In the genomic region with DNA sequence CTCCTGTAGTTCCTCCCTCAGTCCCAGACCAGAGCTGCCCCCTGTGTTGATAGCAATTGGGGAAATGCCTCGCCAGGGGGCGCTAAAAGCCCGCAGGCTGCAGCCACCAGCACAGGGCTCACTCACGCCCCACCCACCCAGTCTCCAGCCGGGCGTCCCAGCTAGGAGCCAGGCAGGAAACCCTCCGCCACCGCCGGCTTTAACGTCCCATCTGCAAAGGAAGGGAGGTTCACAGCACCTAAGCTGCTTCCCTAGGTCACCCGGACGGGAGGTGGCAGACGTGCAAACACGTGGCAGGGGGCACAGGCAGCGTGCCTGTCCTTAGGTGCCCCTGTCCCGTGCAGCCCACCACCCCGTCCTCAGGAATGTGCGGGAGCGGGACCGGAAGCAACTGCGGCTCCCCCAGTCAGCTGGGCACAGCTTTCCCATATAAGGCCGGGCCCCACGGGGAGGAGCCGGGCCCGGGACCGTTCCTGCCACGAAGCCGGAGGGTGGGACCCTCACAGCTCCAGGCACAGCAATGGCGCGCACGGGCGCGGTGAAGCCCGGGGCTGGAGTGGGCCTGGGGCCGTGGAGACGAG, we compare ENCODE assay signal across 8 mouse cellular contexts. TPM values are rescaled to one million over a fixed set of nuclear protein-coding genes. Genes with fewer than 3 reads are reported as not detected.
DNase-seq lines count a peak whose midpoint lies in the region; ATAC-seq and TF ChIP-seq lines count a peak whose summit lies in the region.

No protein-coding gene starts in this region.

- peak; percentile 97; the same call in 1 of the 2 replicates for TF ChIP-seq CTCF in heart, adult 2 months (IDR thresholded peaks at IDR 0.05)
- peak; percentile 90 for TF ChIP-seq CTCF in kidney, adult 2 months (conservative IDR thresholded peaks at IDR 0.05; ENCODE audit: insufficient read depth, insufficient read length, low read depth, low read length)

- peak overlapping the region; percentile 79 for H3K9ac ChIP-seq in embryonic facial prominence, embryonic 13.5 days
- H3K9ac ChIP-seq in heart, adult 2 months (ENCODE audit: low read depth, low read length): peak overlapping the region; percentile 78
- H3K9ac ChIP-seq in limb, embryonic 12.5 days (replicated peaks): peak overlapping the region; percentile 71
- H3K9ac ChIP-seq in midbrain, embryonic 14.5 days (replicated peaks; ENCODE audit: low read length): peak overlapping the region; percentile 72

- H3K4me2 ChIP-seq in embryonic facial prominence, embryonic 13.5 days: peak overlapping the region; percentile 79
- peak overlapping the region; percentile 71 for H3K4me2 ChIP-seq in limb, embryonic 12.5 days
- peak overlapping the region; percentile 96 for H3K4me2 ChIP-seq in midbrain, embryonic 14.5 days (ENCODE audit: low read length)

- peak; percentile 72 for TF ChIP-seq POLR2A in heart, adult 2 months (IDR thresholded peaks at IDR 0.05; ENCODE audit: insufficient read depth, low read depth, low read length)
- TF ChIP-seq POLR2A in kidney, adult 2 months (IDR thresholded peaks at IDR 0.05; ENCODE audit: low read depth, low read length): peak; percentile 4

- peak; percentile 76 for TF ChIP-seq EP300 in heart, adult 2 months (IDR thresholded peaks at IDR 0.05; ENCODE audit: insufficient read depth, low read depth, low read length)

- peak; percentile 80 for ATAC-seq in embryonic facial prominence, embryonic 13.5 days (ENCODE audit: insufficient number of reproducible peaks, insufficient read depth, low FRiP score, low TSS enrichment, low read depth)
- peak; percentile 89 for ATAC-seq in limb, embryonic 12.5 days (ENCODE audit: insufficient number of reproducible peaks, insufficient read depth, low FRiP score, low TSS enrichment, low read depth)
- ATAC-seq in midbrain, embryonic 14.5 days (ENCODE audit: low FRiP score, low TSS enrichment): peak; percentile 87

- peaks cover 37% of the 10 kb centered on the region for H3K4me1 ChIP-seq in embryonic facial prominence, embryonic 13.5 days
- H3K4me1 ChIP-seq in heart, adult 2 months (ENCODE audit: control insufficient read depth, insufficient read depth, low read length): peaks cover 9% of the 10 kb centered on the region
- H3K4me1 ChIP-seq in kidney, adult 2 months (ENCODE audit: control insufficient read depth, insufficient read depth, low read length): peaks cover 12% of the 10 kb centered on the region; the same call in 1 of the 2 replicates
- H3K4me1 ChIP-seq in limb, embryonic 12.5 days (replicated peaks): peaks cover 34% of the 10 kb centered on the region
- peaks cover 18% of the 10 kb centered on the region for H3K4me1 ChIP-seq in midbrain, embryonic 14.5 days (ENCODE audit: control insufficient read depth, insufficient read depth, low read length)

- under 1% methylated on average over 36 of the region's 36 CpGs for WGBS in embryonic facial prominence, embryonic 13.5 days
- WGBS in heart, adult 2 months: under 1% methylated on average over 36 of the region's 36 CpGs
- WGBS in kidney, adult 2 months: 1% methylated on average over 36 of the region's 36 CpGs
- WGBS in limb, embryonic 12.5 days: 0% methylated on average over 36 of the region's 36 CpGs
- WGBS in midbrain, embryonic 14.5 days: under 1% methylated on average over 36 of the region's 36 CpGs

- intact Hi-C loops in heart, adult 2 months (cut with DNase I): loop anchor here (1.0 to 10.0 kb wide), 5 partner anchors 38 to 379 kb away; a partner anchor contains a TSS

- H3K36me3 ChIP-seq in embryonic facial prominence, embryonic 13.5 days: peaks cover 42% of the 10 kb centered on the region
- peaks cover 3% of the 10 kb centered on the region; the same call in 1 of the 2 replicates for H3K36me3 ChIP-seq in heart, adult 2 months (ENCODE audit: control insufficient read depth, insufficient read depth, low read length)
- peaks cover 8% of the 10 kb centered on the region for H3K36me3 ChIP-seq in kidney, adult 2 months (ENCODE audit: control insufficient read depth, insufficient read depth, low read length)
- peaks cover 39% of the 10 kb centered on the region for H3K36me3 ChIP-seq in limb, embryonic 12.5 days
- H3K36me3 ChIP-seq in midbrain, embryonic 14.5 days (ENCODE audit: control insufficient read depth, insufficient read depth, low read length): no peaks in the 10 kb centered on the region

- no peaks in the 10 kb centered on the region for H3K27me3 ChIP-seq in embryonic facial prominence, embryonic 13.5 days
- no peaks in the 10 kb centered on the region for H3K27me3 ChIP-seq in heart, adult 2 months (ENCODE audit: control insufficient read depth, insufficient read depth, low read length)
- H3K27me3 ChIP-seq in kidney, adult 2 months (replicated peaks; ENCODE audit: control insufficient read depth, insufficient read depth, low read length): no peaks in the 10 kb centered on the region
- H3K27me3 ChIP-seq in limb, embryonic 12.5 days: no peaks in the 10 kb centered on the region
- H3K27me3 ChIP-seq in midbrain, embryonic 14.5 days (ENCODE audit: control insufficient read depth, insufficient read depth, low read length): no peaks in the 10 kb centered on the region

- H3K4me3 ChIP-seq in embryonic facial prominence, embryonic 13.5 days: peak overlapping the region; percentile 52
- H3K4me3 ChIP-seq in heart, adult 2 months: peak overlapping the region; percentile 81
- H3K4me3 ChIP-seq in kidney, adult 2 months (ENCODE audit: insufficient read depth, low read depth, low read length): peak overlapping the region; percentile 45
- H3K4me3 ChIP-seq in limb, embryonic 12.5 days (replicated peaks): peak overlapping the region; percentile 44
- peak overlapping the region; percentile 59 for H3K4me3 ChIP-seq in midbrain, embryonic 14.5 days (replicated peaks; ENCODE audit: low read depth, low read length)

- DNase-seq in 416B (ENCODE audit: low read depth): peak; percentile 94
- peak; percentile 94 to 97 for DNase-seq in adrenal gland, postnatal 4 days (ENCODE audit: low spot score in 2 of 2)
- peak; percentile 96 to 97 for DNase-seq in heart, adult 2 months
- peak; percentile 97 for DNase-seq in kidney, adult 2 months
- peak; percentile 97 for DNase-seq in midbrain, embryonic 14.5 days
- DNase-seq in spleen, adult 12 weeks (ENCODE audit: low spot score): peak; percentile 75

- H3K79me2 ChIP-seq in heart, adult 2 months (replicated peaks; ENCODE audit: control insufficient read depth, insufficient read depth, low read length): no peaks in the 10 kb centered on the region

- no peaks in the 10 kb centered on the region for H3K9me3 ChIP-seq in embryonic facial prominence, embryonic 13.5 days
- no peaks in the 10 kb centered on the region for H3K9me3 ChIP-seq in limb, embryonic 12.5 days
- no peaks in the 10 kb centered on the region for H3K9me3 ChIP-seq in midbrain, embryonic 14.5 days (ENCODE audit: control insufficient read depth, low read length)

- H3K27ac ChIP-seq in embryonic facial prominence, embryonic 13.5 days: peak overlapping the region; percentile 96
- peak overlapping the region; percentile 93 for H3K27ac ChIP-seq in heart, adult 2 months
- H3K27ac ChIP-seq in kidney, adult 2 months (ENCODE audit: insufficient read depth, low read depth, low read length): peak overlapping the region; percentile 72
- H3K27ac ChIP-seq in limb, embryonic 12.5 days: peak overlapping the region; percentile 94
- peak overlapping the region; percentile 74 for H3K27ac ChIP-seq in midbrain, embryonic 14.5 days (replicated peaks; ENCODE audit: low read depth, low read length)

RNA-seq across cellular contexts. Expression of a gene that starts 4.9 kb away (rescaled TPM):
- 10 to 100 TPM; 72.9 to 75.1 TPM for total RNA-seq in adrenal gland, postnatal 4 days (2021)
- polyA plus RNA-seq in embryonic facial prominence, embryonic 13.5 days (2015; fragmentation: Nextera tagmentation; extraction: Ambion mirVana): 43.9 and 46.1 TPM in 2 replicates
- 100 to 1,000 TPM; 137 to 154 TPM for total RNA-seq in heart, adult 2 months (2021)
- 159 and 167 TPM in 2 replicates for polyA plus RNA-seq in heart, adult 2 months (2012; rRNA removed)
- 52.3 and 57.2 TPM in 2 replicates for polyA plus RNA-seq in kidney, adult 2 months (2012; rRNA removed)
- 46.4 and 46.8 TPM in 2 replicates for polyA plus RNA-seq in limb, embryonic 12.5 days (2016; fragmentation: Nextera tagmentation; extraction: Ambion mirVana)
- 7.2 and 12.8 TPM in 2 replicates for polyA plus RNA-seq in midbrain, embryonic 14.5 days (2014; fragmentation: Nextera tagmentation; extraction: Ambion mirVana)

RNA-seq across cellular contexts. Expression of a gene that starts 21.0 kb away (rescaled TPM):
- 10 to 100 TPM; 50.1 to 58.0 TPM for total RNA-seq in adrenal gland, postnatal 4 days (2021)
- polyA plus RNA-seq in embryonic facial prominence, embryonic 13.5 days (2015; fragmentation: Nextera tagmentation; extraction: Ambion mirVana): 128 and 132 TPM in 2 replicates
- total RNA-seq in heart, adult 2 months (2021): 10 to 100 TPM; 41.7 to 42.8 TPM
- polyA plus RNA-seq in heart, adult 2 months (2012; rRNA removed): 67.8 and 78.3 TPM in 2 replicates
- 136 and 163 TPM in 2 replicates for polyA plus RNA-seq in kidney, adult 2 months (2012; rRNA removed)
- 79.4 and 80.2 TPM in 2 replicates for polyA plus RNA-seq in limb, embryonic 12.5 days (2016; fragmentation: Nextera tagmentation; extraction: Ambion mirVana)
- polyA plus RNA-seq in midbrain, embryonic 14.5 days (2014; fragmentation: Nextera tagmentation; extraction: Ambion mirVana): 48.5 and 76.5 TPM in 2 replicates

RNA-seq across cellular contexts. Expression of a gene that starts 30.9 kb away (rescaled TPM):
- 1 to 10 TPM; 1.8 to 2.2 TPM for total RNA-seq in adrenal gland, postnatal 4 days (2021)
- 0.48 and 0.85 TPM in 2 replicates for polyA plus RNA-seq in embryonic facial prominence, embryonic 13.5 days (2015; fragmentation: Nextera tagmentation; extraction: Ambion mirVana)
- total RNA-seq in heart, adult 2 months (2021): 10 to 100 TPM; 23.4 to 23.6 TPM
- 20.1 and 22.2 TPM in 2 replicates for polyA plus RNA-seq in heart, adult 2 months (2012; rRNA removed)
- 24.0 and 28.0 TPM in 2 replicates for polyA plus RNA-seq in kidney, adult 2 months (2012; rRNA removed)
- polyA plus RNA-seq in limb, embryonic 12.5 days (2016; fragmentation: Nextera tagmentation; extraction: Ambion mirVana): 0.10 TPM in 1 of 2 replicates, not detected in the other
- polyA plus RNA-seq in midbrain, embryonic 14.5 days (2014; fragmentation: Nextera tagmentation; extraction: Ambion mirVana): 3.2 and 4.7 TPM in 2 replicates

RNA-seq across cellular contexts. Expression of a gene that starts 47.4 kb away (rescaled TPM):
- under 1 TPM; 0.20 to 0.22 TPM for total RNA-seq in adrenal gland, postnatal 4 days (2021)
- polyA plus RNA-seq in embryonic facial prominence, embryonic 13.5 days (2015; fragmentation: Nextera tagmentation; extraction: Ambion mirVana): 0.51 and 0.60 TPM in 2 replicates
- total RNA-seq in heart, adult 2 months (2021): under 1 TPM in 1 of 2 experiments, not detected in 1; 0.09 TPM
- polyA plus RNA-seq in heart, adult 2 months (2012; rRNA removed): 0.23 and 0.25 TPM in 2 replicates
- polyA plus RNA-seq in kidney, adult 2 months (2012; rRNA removed): 0.19 and 0.27 TPM in 2 replicates
- 0.45 and 0.53 TPM in 2 replicates for polyA plus RNA-seq in limb, embryonic 12.5 days (2016; fragmentation: Nextera tagmentation; extraction: Ambion mirVana)
- 0.59 and 0.72 TPM in 2 replicates for polyA plus RNA-seq in midbrain, embryonic 14.5 days (2014; fragmentation: Nextera tagmentation; extraction: Ambion mirVana)

Comparison
In these comparisons a context has a peak if more than half of its experiments do, and no peak if none do; other contexts are left out.
1. Peak in every context shown above with its lines: DNase-seq, ATAC-seq, H3K4me3 ChIP-seq and H3K27ac ChIP-seq.